Mouse (Mus musculus) lung, postnatal 25 days (tissue): ENCODE measurements around the gene Rplp1.

ENCODE experiments used
- DNase-seq: peaks from one replicate; pipeline ENCODE4 v3.0.0; 2022; ENCODE audit warnings: low spot score

Gene Rplp1

DNA sequence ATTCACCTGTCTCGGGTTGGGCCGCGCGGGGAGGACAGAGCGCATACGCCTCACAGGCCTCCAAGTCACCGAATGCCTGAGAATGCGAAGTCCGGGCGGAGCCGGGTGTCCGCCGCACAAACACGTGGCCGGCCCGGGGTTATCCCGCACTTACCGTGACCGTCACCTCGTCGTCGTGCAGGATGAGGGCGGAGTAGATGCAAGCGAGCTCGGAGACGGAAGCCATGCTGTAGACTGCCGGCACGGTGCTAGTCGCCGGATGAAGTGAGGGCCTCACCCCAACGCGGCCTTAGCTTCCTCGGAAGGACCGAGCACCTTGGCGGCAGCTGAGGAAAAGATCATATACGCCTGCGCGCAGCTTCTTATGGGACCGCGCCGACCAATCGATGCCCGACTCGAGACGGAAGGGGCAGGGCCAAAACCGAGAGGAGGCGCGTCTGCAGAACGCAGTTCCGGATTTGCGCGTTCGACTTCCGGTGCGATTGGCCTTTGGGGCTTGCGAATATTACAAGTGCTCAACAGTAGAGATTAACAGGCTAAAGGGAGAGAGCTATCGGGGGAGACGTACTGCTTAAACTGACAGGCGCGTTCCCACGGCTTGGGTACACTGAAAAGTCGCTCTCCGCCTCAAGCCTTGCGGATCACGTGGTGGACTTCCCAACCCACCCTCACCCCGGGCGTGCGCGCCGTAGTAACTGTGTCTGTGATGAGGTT lies at the start of gene Rplp1:
Gene Rplp1 (minus strand): TSS at position 340 of the 714 bp plus-strand sequence.
- peak; percentile 98 for DNase-seq

- DNase-seq: no peak
Measured at GRCm38 (mm10) chr9:61963356-61963755, 49.0 kb upstream of the Rplp1 start.

GRCm38 (mm10) chr9:61961181-61961580 lies 46.8 kb upstream of the Rplp1 start:
- DNase-seq: no peak

DNA sequence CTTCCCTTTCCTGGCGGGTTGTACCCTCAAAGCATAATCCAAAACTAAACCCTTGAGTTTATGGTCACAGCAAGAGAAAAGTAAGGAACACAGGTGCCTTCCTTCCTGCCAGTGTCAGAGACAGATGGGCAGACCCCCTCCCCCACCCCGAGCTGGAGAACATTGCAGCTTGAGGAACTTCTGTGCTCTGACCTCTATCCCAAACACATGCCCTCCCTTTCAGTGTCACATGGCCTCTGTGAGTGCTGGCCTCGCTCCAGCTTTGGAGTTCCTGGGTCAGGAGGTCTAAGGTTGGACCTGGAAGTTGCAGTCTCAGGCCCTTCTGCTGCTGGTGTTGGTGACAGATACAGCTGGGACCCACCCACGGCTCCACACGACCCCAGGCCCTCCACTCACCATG lies 46.4 kb upstream of the Rplp1 start:
- DNase-seq: peak; percentile 77

DNA sequence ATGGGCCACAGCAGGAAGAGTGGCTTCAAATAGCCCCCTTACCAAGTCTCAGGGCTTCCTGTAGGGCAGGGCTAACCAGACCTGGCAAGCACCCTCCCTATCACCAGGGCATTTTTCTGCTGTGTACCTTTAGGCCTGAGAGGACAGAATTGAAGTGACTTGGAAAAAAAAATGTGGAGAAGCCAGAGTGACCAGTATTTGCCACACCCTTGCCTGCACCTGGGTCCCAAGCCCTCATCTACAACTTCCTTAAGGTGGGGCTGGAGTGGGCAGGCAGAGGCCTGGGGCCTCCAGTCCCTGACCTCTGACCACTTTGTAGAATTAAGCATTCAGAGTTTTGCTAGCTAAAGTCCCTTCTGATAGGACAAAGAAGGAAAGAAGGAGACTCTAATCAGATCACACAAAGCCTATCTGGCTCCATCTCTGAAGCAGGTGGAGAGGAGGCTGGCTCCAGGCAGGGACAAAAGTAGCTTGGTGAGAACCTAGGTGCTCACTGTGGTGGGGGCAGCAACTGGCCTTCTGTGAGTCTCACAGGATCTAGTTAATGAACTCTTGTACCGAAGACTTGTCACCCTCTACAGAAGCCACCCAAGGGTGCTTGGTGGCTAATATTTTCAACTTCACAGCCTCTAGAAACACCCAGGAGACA lies 45.7 kb upstream of the Rplp1 start:
- DNase-seq: peak; percentile 71

- DNase-seq: peak; percentile 12
Measured at GRCm38 (mm10) chr9:61954707-61955106, 40.4 kb upstream of the Rplp1 start.

- DNase-seq: no peak
Measured at GRCm38 (mm10) chr9:61952241-61952640, 37.9 kb upstream of the Rplp1 start.

GRCm38 (mm10) chr9:61947402-61948346 lies 33.3 kb upstream of the Rplp1 start:
- DNase-seq: peak; percentile 82

- DNase-seq: peak; percentile 97
Measured at GRCm38 (mm10) chr9:61946623-61947401, 32.5 kb upstream of the Rplp1 start, which contains the start of gene Kif23. TSS of gene Kif23 (minus strand) at chr9:61946774.

DNA sequence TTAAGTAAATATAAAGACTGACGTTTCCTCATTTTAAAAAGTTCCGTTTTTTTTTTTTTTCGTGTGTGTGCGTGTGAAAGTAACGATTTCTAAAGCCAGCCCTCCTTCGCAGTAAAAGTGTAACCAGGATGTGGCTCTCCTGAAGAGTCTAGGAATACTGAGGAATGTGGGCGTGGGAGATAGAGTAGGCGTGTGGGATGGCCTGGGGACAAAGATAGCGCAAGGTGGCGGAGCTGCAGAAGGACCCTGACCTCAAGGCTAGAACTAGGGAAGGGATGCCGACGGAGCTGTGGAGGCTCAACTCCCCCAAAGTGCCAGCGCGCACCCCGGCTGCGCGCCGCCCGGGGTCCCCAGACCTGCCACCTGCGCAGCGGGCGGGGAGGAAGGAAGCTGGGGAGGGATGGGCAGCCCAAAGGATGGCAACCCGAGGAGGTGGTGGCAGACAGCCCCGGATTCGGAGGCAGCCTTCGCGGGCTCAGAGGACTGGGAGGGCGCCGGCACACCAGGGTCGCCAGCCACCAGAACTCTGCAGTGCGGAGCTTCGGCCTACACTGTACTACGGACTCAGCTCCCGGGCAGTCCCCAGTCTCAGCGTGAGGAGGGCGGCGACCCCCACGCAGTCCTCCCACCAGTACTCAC lies 31.8 kb upstream of the Rplp1 start:
- peak; percentile 19 for DNase-seq

- DNase-seq: no peak
Measured at GRCm38 (mm10) chr9:61941054-61941453, 26.7 kb upstream of the Rplp1 start.

DNA sequence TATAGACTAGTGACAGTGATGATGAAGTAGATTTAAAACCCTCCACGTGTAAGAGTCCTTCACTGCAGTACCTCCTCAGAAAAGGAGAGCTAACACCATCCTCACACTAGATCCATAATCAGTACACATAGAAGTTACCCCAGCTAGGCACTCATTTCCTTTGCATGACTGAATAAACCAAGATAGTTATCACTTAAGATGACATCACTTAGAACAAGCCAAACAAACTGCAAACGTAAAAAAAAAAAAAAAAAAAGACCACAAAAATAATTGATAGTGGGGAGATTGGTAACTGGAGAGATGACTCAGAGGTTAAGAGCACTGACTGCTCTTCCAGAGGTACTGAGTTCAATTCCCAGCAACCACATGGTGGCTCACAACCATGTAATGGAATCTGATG lies 19.0 kb upstream of the Rplp1 start:
- DNase-seq: no peak

- DNase-seq: no peak
Measured at GRCm38 (mm10) chr9:61932009-61932408, 17.7 kb upstream of the Rplp1 start.

DNA sequence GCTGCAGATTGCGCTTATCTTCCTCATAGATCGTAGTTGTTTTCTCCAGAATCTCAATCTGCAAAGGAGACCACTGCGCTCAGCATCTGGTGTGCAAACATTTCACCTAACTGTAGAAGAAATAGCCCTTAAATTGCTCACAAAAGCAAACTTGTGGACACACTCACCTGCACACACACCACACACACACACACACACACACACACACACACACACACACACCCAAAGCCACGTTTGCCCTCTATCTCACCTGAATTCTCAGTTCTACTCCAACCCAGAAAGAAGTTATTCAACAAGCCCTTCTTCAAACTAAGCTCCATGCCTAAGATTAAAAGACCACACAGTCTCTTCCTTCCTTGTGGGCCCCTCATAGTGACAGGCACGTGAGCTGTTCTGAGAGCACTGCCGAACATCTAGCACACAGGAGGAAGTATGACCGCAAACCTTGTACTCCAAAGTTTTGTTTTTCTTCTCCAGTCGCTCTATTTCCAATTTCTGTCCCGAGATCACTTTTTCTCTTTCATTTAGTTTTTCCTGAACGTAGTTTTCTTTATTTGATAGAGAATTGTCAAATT lies 10.8 kb upstream of the Rplp1 start:
- no peak for DNase-seq

GRCm38 (mm10) chr9:61920331-61920730 lies 6.0 kb upstream of the Rplp1 start:
- DNase-seq: no peak

- no peak for DNase-seq
Measured at GRCm38 (mm10) chr9:61919464-61919863, 5.1 kb upstream of the Rplp1 start.

DNA sequence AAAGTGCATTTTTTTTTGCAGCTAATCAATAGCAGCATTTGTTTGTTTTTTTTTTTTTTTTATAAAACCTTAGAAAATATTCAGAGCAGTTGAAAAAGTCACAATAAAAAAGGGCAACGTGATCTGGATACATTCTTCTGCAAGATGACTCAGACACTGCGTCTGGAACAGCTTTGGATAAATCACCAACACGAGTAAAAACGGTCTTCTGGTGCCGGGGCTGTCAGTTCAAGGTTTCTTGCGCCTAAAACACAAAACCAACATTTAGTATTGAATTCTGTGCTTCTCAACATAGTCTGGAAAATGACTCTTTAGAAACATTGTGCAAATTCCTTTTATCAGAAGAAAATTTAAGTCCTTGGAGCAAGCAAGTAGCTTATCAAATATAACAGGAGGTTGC lies 3.1 kb upstream of the Rplp1 start:
- DNase-seq: no peak

- no peak for DNase-seq
Measured at GRCm38 (mm10) chr9:61916986-61917385, 2.6 kb upstream of the Rplp1 start.

DNA sequence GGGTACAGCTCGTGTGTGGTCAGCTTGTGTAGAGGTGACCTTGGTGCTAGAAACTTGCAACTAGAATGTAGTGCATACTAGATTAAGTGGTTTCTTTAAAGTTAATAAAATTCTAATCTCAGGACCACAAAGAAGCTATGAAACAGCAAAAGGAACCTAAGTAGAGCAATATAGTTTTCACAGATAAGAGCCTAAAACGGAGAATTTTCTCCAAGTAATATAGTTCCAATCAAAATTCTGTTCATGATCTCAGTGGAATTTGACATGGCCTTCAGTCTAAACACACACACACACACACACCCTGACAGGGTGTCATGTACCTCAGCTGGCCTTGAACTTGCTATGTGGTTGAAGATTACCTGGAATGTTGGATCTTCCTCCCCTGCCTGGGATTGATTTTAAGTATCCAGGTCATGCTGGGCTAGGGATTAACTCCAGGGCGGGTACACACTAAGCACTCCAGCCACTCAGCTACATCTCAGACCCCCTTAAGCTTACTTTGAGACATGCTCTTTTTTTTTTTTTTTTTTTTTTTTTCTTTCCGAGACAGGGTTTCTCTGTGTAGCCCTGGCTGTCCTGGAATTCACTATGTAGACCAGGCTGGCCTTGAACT lies 1.2 kb upstream of the Rplp1 start:
- DNase-seq: no peak

DNA sequence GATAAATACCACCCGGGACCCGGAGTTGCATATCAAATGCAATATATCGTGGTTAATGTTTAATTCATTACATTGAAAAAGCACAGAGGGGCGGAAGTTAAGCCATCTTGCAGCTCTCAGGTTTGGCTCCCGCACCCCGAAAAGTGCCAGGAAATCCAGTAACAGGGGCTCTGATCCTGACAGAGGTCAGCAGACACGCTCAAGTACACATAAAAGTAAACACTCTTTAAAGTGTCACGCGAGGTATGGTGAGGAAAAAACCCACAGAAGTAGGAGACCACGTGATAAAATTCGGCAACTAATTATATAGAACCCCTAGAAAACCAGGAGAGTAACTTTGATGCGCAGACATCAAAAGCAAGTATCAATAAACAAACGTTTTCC lies 567 bp upstream of the Rplp1 start:
- DNase-seq: peak; percentile 26
